Mouse (Mus musculus) limb, embryonic 14.5 days (tissue): ENCODE data around the gene Dock1. TPM values are rescaled to one million over a fixed set of nuclear protein-coding genes. Genes with fewer than 3 reads are reported as not detected.

Source experiments
- ATAC-seq: fragments of 200-750 bp; cut with Nextera tagmentation; 2 replicates; pipeline ENCODE4 v1.8.0; 2017; ENCODE audit warnings: low read depth, moderate number of reproducible peaks, moderate TSS enrichment; ENCODE audit not compliant: low FRiP score
- DNase-seq: peaks from one replicate; pipeline ENCODE4 v3.0.0-alpha.2; 2015; ENCODE audit warnings: low spot score
- H3K27ac ChIP-seq: fragments of 300-500 bp; sonication (generic); replicated peaks from 2 replicates; pipeline ENCODE4 v1.5.1; 2014; ENCODE audit warnings: low read depth, mild to moderate bottlenecking, low read length, moderate library complexity, mixed read lengths
- H3K27me3 ChIP-seq: fragments of 300-500 bp; sonication (generic); 2 replicates; pipeline ENCODE4 v1.6.1; 2014; ENCODE audit warnings: low read length, mixed read lengths; ENCODE audit not compliant: control insufficient read depth, insufficient read depth
- H3K36me3 ChIP-seq: fragments of 300-500 bp; sonication (generic); 2 replicates; pipeline ENCODE4 v1.6.1; 2014; ENCODE audit warnings: mild to moderate bottlenecking, low read length, moderate library complexity, mixed read lengths; ENCODE audit not compliant: control insufficient read depth, insufficient read depth
- H3K4me1 ChIP-seq: fragments of 300-500 bp; sonication (generic); 2 replicates; pipeline ENCODE4 v1.6.1; 2014; ENCODE audit warnings: antibody characterized with exemption, low read length, mixed read lengths; ENCODE audit not compliant: control insufficient read depth, insufficient read depth
- H3K4me2 ChIP-seq: fragments of 300-500 bp; sonication (generic); replicated peaks from 2 replicates; pipeline ENCODE4 v1.6.1; 2014; ENCODE audit warnings: low read depth, mild to moderate bottlenecking, low read length, moderate library complexity; ENCODE audit not compliant: severe bottlenecking
- H3K4me3 ChIP-seq: fragments of 300-500 bp; sonication (generic); replicated peaks from 2 replicates; pipeline ENCODE4 v1.5.1; 2014; ENCODE audit warnings: low read length
- H3K9ac ChIP-seq: fragments of 300-500 bp; sonication (generic); 2 replicates; pipeline ENCODE4 v1.6.1; 2014; ENCODE audit warnings: mild to moderate bottlenecking, low read depth, low read length, moderate library complexity; ENCODE audit not compliant: severe bottlenecking
- H3K9me3 ChIP-seq: fragments of 300-500 bp; sonication (generic); 2 replicates; pipeline ENCODE4 v1.6.1; 2016; ENCODE audit warnings: low read length; ENCODE audit not compliant: control insufficient read depth
- POLR2A ChIP-seq: fragments of 200-500 bp; IDR thresholded peaks from 2 replicates; pipeline ENCODE4 v1.8.0; 2012; ENCODE audit warnings: inconsistent platforms, mild to moderate bottlenecking, moderate library complexity, borderline replicate concordance; ENCODE audit not compliant: insufficient read depth, insufficient read length; ENCODE audit errors: extremely low read depth
- WGBS: fragments of 180-500 bp; shearing (Covaris S2); extraction: QIAGEN DNeasy Blood & Tissue Kit; methylation state at CpG from one replicate; pipeline ENCODE4 v1.1.7; 2014; 5-methylcytosine and 5-hydroxymethylcytosine counted together
- polyA plus RNA-seq, 2 experiments: library from polyadenylated mRNA; depleted of rRNA in 1 of 2; stranded (reverse) in 1 of 2; unstranded in 1 of 2; fragments of >200 nt; fragmentation: Nextera tagmentation in 1 of 2; extraction: Ambion mirVana in 1 of 2; gene quantifications; 2 replicates each; pipeline versions ENCODE4 v1.2.1 to v1.2.3; 2012 to 2014

Gene Dock1
- polyA plus RNA-seq, 2 experiments = 35.7 to 40.0 TPM

DNA sequence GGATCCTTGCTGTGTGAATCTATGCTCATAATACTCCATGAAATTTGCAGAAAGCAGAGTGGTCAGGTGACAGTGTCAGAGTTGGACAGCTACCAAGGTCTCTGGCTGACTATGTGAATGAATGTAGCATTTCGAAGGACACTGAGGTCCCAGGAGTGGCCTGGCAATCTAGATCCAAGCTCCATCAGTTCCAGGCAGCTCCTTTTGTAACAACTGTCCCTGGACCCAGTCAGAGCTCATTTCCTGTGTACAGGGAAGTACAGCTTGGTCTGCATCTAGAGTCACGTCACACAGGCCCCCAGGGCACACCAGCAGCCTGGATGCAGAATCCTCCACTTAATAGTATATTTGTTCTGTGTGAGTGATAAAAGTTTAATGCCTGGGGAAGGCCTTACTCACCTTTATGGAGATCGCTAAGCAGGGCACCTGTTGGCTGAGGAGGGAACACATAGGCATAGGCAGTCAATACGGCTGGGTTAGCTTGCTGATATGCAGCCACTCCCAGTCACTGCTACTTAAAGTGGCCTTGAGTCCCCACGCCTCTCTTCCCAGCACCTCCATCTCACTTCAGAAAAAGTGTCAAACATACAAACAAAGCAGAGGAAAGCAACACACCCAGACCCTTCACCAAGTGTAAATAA is 4.7 kb upstream of the Dock1 start:
- no peaks in the 10 kb centered on the region for H3K36me3 ChIP-seq
- ATAC-seq (no peak), DNase-seq (no peak)
- no peaks in the 10 kb centered on the region for H3K27me3 ChIP-seq
- no peak for TF ChIP-seq POLR2A
- 61% methylated on average over 5 of the region's 5 CpGs for WGBS
- no peak overlapping the region for H3K27ac ChIP-seq
- H3K4me3 ChIP-seq = no peak overlapping the region
- no peak overlapping the region for H3K4me2 ChIP-seq
- H3K9ac ChIP-seq = no peak overlapping the region
- no peaks in the 10 kb centered on the region for H3K9me3 ChIP-seq
- peaks cover 4% of the 10 kb centered on the region; the same call in 1 of the 2 replicates for H3K4me1 ChIP-seq

DNA sequence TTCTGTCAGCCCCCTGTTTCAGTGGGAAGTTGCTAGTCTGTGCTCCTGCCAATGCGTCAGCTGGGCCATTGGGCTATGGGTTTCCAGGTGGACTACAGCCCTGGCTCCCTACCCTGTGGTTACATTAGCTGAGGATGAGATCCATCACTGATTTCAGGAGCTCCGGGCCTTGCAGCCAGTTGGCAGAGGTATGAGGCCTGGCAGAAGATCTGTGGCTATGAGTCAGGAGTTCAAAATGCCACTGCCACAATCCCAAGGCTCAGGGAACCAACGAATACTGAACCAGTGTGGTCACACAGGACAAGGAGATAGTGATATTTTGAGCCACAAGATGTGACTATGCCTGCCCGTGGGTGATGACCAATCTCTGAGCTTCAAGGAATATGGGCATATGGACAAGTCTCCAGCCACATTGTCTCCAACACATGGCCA is 3.2 kb upstream of the Dock1 start:
- no peak for TF ChIP-seq POLR2A
- no peak for DNase-seq
- no peaks in the 10 kb centered on the region for H3K36me3 ChIP-seq
- 85% methylated on average over 4 of the region's 4 CpGs for WGBS
- H3K4me1 ChIP-seq = peaks cover 12% of the 10 kb centered on the region
- no peak overlapping the region for H3K4me2 ChIP-seq
- ATAC-seq = no peak
- no peak overlapping the region for H3K4me3 ChIP-seq
- no peak overlapping the region for H3K27ac ChIP-seq
- H3K27me3 ChIP-seq = no peaks in the 10 kb centered on the region
- H3K9ac ChIP-seq = no peak overlapping the region
- no peaks in the 10 kb centered on the region for H3K9me3 ChIP-seq

DNA sequence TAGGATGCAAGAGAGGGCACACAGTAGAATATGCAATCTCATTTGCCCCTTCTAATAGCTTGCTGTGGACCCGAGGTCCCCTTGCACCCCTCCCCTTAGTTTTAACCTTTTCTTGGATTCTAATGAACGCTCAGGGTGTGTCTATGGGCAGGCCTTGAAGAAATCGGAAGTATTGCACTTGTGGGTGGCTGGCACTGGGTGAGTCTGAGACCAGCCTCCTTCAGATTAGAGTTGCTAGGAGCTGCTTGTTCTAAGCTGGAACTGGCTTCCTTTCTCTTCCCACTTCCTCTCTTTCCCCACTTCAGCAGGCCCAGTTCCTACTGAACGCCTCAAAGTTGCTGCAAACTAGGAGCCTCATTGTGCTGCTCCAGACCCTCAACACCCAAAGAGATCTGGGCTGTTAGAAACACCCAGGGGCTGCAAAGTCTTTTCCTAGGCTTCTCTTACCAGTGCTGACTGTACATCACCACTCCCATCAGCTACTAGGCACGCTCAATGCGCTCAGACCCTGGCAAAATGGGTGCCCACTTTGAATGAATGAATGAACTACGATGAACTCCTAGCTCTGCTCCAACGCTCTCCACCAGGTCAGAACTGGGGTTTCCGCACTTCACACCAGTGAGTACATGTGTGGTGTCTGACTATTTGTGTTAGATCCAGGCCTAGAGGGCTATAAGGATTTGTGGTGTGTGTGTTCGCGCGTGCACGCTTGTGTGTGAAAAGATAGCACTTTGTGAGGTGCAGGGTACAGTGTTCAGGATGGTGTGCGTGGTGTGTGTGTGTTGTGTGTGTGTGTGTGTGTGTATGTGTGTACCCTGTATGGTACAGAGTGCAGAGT is 761 bp upstream of the Dock1 start:
- no peak for TF ChIP-seq POLR2A
- Histone ChIP-seq H3K4me2 (peak overlapping the region; percentile 88), H3K27ac (peak overlapping the region; percentile 95), H3K9me3 (no peaks in the 10 kb centered on the region), H3K4me3 (peak overlapping the region; percentile 77), H3K36me3 (no peaks in the 10 kb centered on the region), H3K27me3 (no peaks in the 10 kb centered on the region), H3K4me1 (peaks cover 19% of the 10 kb centered on the region), H3K9ac (peak overlapping the region; percentile 95)
- DNase-seq = no peak
- WGBS = 85% methylated on average over 14 of the region's 14 CpGs
- ATAC-seq = no peak

DNA sequence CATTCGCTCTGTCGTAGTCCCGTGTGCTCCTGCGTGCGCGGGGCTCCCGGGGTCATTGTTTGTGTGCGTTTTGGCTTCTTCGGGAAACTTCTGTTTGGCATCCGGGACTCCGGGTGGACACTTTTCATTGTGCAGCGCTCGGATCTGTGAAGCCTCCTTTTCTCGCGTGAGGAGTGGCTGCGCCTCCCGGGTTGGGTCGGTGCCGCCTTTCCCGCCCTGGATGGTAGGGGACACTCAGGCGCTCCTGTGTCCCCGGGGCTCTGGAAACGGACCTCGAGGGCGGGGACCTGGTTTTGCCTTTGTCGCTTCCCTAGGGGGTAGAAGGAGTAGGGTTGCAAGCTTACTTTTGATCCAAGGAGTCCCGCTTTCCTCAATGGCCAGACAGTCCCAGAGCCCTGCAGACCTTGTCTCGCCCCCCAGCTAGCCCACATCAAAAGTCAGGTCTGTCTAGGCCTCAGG is 578 bp downstream of the Dock1 start:
- peak; percentile 20; the same call in 1 of the 2 replicates for TF ChIP-seq POLR2A
- H3K4me2 ChIP-seq = peak overlapping the region; percentile 88
- peak; percentile 36 for ATAC-seq
- peak overlapping the region; percentile 95 for H3K9ac ChIP-seq
- peak; percentile 44 for DNase-seq
- H3K4me3 ChIP-seq = peak overlapping the region; percentile 77
- WGBS = 0% methylated on average over 26 of the region's 28 CpGs
- H3K4me1 ChIP-seq = peaks cover 21% of the 10 kb centered on the region
- H3K9me3 ChIP-seq = no peaks in the 10 kb centered on the region
- H3K27me3 ChIP-seq = no peaks in the 10 kb centered on the region
- H3K36me3 ChIP-seq = no peaks in the 10 kb centered on the region
- peak overlapping the region; percentile 95 for H3K27ac ChIP-seq

DNA sequence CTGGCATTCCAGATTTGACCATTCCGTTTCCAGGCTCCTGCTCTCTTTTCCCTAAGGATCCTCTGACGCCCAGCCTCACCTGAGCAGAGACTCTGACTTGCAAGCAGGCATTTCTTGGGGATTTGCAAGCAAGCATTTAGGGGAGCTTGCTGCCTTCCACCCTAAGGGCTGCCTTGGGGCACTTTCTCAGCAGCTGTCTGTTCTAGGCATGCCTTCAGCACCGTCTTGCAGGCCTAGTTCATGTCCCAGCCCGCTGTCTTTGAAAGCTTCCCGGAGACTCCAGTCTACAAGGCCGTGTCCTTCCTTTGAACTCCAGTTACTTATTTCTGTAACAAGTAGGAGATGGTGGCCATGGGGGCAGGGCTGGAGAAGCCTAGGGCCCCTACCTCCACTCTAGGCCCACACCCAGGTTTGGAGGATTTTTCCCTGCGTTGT is 1.0 kb downstream of the Dock1 start:
- H3K9me3 ChIP-seq = no peaks in the 10 kb centered on the region
- H3K27me3 ChIP-seq = no peaks in the 10 kb centered on the region
- peak overlapping the region; percentile 88 for H3K4me2 ChIP-seq
- DNase-seq = peak; percentile 48
- no peak for ATAC-seq
- peak overlapping the region; percentile 95 for H3K27ac ChIP-seq
- 5% methylated on average over 7 of the region's 7 CpGs for WGBS
- no peaks in the 10 kb centered on the region for H3K36me3 ChIP-seq
- peaks cover 22% of the 10 kb centered on the region for H3K4me1 ChIP-seq
- peak overlapping the region; percentile 95 for H3K9ac ChIP-seq
- H3K4me3 ChIP-seq = peak overlapping the region; percentile 77
- TF ChIP-seq POLR2A = no peak
